Mouse (Mus musculus): ENCODE data around the gene Pbx3.

GRCm38 (mm10) chr2:34275630-34276193, 97.2 kb downstream of the Pbx3 start:
- TF ChIP-seq CTCF (IDR thresholded peaks at IDR 0.05; ENCODE audit: extremely low read depth, insufficient read depth, low read length) (no peak), POLR2A (IDR thresholded peaks at IDR 0.05; ENCODE audit: extremely low read depth, insufficient read depth, low read length) (no peak)
